Mouse (Mus musculus): ENCODE results near the gene Tlx3.

- TF ChIP-seq CTCF (IDR thresholded peaks at IDR 0.05) = no peak
- TF ChIP-seq EP300 (IDR thresholded peaks at IDR 0.05) = no peak
Measured at GRCm38 (mm10) chr11:33240295-33240694, 36.9 kb upstream of the Tlx3 start.

Data from lung, postnatal 0 days (tissue).